Mouse (Mus musculus) megakaryocyte progenitor cell, adult 5-6 weeks (primary cell): ENCODE data around the gene Ifna11. TPM values are rescaled to one million over a fixed set of nuclear protein-coding genes. Genes with fewer than 3 reads are reported as not detected.
"Not testable (repeated sequence)": the region's sequence is repeated elsewhere in the genome, so short reads cannot be mapped to it uniquely, and the experiment has no call there.

Experiments used
- ATAC-seq: replicated peaks from 2 replicates; pipeline ENCODE4 v1.8.0; 2016; ENCODE audit warnings: mild to moderate bottlenecking, moderate TSS enrichment, inconsistent platforms; ENCODE audit not compliant: poor library complexity
- total RNA-seq, 2 experiments: library from RNA; stranded (forward) in 1 of 2; stranded (reverse) in 1 of 2; fragments of 157-497, 149-512 nt in 1 of 2; fragments of 200-1000 nt in 1 of 2; gene quantifications; 2 replicates each; pipeline versions ENCODE4 v1.2.3 to v1.2.4; 2015 to 2017

Gene Ifna11
- not detected in 2 replicates for total RNA-seq (2015)
- total RNA-seq (2017), result not detected in 2 replicates

DNA sequence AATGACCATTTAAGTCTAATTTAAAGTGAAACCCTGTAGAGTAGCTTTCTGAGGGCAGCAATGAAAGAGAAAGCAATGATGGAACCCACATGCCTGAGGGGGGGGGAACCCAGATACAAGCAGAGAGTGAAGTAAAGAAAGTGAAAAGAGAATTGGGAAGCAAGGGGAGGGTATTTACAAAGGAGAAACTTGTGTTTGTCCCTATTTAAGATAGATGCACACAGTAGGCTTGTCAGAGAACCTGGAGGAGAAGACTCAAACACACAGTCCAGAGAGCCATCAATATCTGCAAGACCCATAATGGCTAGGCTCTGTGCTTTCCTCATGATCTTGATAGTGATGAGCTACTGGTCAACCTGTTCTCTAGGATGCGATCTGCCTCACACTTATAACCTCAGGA, at the start of gene Ifna11:
Gene Ifna11 (plus strand): TSS at position 301 of the 400 bp plus-strand sequence.
- ATAC-seq, result no peak

DNA sequence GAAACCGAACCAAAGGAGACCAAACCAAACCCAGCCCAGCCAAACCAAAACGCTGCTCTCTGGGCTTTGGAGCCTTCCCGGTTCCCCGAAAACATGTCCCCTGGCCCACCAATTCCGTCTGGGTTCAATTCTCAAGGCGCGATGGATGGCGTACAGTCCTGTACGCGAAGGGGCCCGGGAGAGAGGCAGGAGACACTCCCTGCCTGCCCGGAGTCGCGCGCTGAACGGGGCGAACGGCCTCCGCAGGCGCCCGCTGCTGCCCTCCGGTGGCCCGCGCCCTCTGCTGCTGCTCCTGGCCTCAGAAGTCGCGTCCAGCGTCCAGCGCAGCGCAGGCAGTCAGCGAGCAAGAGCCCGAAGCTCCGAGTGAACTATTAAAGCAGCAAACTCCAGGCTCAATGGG, 46.2 kb upstream of the Ifna11 start, which contains the start of gene Gm13290:
Gene Gm13290 (plus strand): TSS at position 301 of the 400 bp plus-strand sequence.
- ATAC-seq, result not testable (repeated sequence)

DNA sequence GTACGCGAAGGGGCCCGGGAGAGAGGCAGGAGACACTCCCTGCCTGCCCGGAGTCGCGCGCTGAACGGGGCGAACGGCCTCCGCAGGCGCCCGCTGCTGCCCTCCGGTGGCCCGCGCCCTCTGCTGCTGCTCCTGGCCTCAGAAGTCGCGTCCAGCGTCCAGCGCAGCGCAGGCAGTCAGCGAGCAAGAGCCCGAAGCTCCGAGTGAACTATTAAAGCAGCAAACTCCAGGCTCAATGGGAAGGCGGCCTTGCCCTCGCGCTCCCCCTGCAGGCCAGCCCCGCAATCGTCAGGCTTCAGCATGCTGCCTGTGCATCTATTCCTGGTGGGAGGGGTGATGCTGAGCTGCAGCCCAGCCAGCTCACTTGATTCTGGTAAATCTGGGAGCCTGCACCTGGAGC, 43.1 kb upstream of the Ifna11 start, which contains the start of gene Gm13289:
Gene Gm13289 (plus strand): TSS at position 301 of the 400 bp plus-strand sequence.
- ATAC-seq, result not testable (repeated sequence)

DNA sequence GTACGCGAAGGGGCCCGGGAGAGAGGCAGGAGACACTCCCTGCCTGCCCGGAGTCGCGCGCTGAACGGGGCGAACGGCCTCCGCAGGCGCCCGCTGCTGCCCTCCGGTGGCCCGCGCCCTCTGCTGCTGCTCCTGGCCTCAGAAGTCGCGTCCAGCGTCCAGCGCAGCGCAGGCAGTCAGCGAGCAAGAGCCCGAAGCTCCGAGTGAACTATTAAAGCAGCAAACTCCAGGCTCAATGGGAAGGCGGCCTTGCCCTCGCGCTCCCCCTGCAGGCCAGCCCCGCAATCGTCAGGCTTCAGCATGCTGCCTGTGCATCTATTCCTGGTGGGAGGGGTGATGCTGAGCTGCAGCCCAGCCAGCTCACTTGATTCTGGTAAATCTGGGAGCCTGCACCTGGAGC, 40.2 kb upstream of the Ifna11 start, which contains the start of gene Gm13272:
Gene Gm13272 (plus strand): TSS at position 301 of the 400 bp plus-strand sequence.
- not testable (repeated sequence) for ATAC-seq

DNA sequence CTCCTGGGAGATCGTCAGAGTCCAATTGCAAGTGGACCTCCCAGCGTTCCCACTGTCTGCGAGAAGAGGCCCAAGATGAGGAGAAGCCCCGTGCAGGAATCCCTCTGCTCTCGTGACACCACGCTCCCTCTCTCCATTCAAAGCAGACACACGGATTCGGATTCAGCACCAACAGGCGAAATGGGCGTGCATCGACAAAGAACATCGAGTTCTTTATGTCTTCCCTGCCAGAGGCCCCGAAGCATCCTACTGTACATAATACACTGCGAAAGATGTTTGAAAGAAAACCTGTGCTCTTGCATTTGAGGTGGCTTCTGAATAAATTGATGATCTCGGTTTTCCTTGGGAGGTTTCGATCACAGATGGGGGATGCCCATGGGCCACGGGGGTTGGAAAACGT, 39.4 kb upstream of the Ifna11 start:
- not testable (repeated sequence) for ATAC-seq

DNA sequence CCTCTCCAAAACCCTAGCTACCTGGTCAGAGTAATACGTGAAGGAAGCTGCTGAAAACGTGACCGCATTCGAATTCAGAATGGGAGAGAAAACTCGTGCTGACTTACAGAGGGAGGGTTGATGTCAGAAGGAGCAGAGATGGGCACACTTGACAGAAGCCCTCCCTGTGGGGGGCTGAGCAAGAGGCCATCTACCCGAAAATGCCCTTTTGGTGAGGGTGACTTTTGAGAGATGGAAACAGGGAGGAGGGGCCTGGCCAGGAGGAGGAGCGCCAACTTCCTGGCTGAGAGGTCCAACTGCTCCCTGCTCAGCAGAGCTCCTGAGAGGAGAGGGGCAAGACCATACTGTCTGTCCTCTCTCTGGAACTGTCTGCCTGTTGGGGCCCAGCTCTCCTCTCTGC, 37.9 kb upstream of the Ifna11 start, which contains the start of gene Ifnz:
Gene Ifnz (plus strand): TSS at position 301 of the 400 bp plus-strand sequence.
- not testable (repeated sequence) for ATAC-seq

DNA sequence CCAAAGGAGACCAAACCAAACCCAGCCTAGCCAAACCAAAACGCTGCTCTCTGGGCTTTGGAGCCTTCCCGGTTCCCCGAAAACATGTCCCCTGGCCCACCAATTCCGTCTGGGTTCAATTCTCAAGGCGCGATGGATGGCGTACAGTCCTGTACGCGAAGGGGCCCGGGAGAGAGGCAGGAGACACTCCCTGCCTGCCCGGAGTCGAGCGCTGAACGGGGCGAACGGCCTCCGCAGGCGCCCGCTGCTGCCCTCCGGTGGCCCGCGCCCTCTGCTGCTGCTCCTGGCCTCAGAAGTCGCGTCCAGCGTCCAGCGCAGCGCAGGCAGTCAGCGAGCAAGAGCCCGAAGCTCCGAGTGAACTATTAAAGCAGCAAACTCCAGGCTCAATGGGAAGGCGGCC, 37.4 kb upstream of the Ifna11 start:
- ATAC-seq, result not testable (repeated sequence)

DNA sequence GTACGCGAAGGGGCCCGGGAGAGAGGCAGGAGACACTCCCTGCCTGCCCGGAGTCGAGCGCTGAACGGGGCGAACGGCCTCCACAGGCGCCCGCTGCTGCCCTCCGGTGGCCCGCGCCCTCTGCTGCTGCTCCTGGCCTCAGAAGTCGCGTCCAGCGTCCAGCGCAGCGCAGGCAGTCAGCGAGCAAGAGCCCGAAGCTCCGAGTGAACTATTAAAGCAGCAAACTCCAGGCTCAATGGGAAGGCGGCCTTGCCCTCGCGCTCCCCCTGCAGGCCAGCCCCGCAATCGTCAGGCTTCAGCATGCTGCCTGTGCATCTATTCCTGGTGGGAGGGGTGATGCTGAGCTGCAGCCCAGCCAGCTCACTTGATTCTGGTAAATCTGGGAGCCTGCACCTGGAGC, 34.4 kb upstream of the Ifna11 start, which contains the start of gene Gm13276:
Gene Gm13276 (plus strand): TSS at position 301 of the 400 bp plus-strand sequence.
- ATAC-seq, result not testable (repeated sequence)

DNA sequence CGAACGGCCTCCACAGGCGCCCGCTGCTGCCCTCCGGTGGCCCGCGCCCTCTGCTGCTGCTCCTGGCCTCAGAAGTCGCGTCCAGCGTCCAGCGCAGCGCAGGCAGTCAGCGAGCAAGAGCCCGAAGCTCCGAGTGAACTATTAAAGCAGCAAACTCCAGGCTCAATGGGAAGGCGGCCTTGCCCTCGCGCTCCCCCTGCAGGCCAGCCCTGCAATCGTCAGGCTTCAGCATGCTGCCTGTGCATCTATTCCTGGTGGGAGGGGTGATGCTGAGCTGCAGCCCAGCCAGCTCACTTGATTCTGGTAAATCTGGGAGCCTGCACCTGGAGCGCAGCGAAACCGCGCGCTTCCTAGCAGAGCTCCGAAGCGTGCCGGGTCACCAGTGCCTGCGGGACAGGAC, 31.4 kb upstream of the Ifna11 start, which contains the start of gene Gm13277:
Gene Gm13277 (plus strand): TSS at position 231 of the 400 bp plus-strand sequence.
- ATAC-seq, result not testable (repeated sequence)

DNA sequence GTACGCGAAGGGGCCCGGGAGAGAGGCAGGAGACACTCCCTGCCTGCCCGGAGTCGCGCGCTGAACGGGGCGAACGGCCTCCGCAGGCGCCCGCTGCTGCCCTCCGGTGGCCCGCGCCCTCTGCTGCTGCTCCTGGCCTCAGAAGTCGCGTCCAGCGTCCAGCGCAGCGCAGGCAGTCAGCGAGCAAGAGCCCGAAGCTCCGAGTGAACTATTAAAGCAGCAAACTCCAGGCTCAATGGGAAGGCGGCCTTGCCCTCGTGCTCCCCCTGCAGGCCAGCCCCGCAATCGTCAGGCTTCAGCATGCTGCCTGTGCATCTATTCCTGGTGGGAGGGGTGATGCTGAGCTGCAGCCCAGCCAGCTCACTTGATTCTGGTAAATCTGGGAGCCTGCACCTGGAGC, 28.5 kb upstream of the Ifna11 start, which contains the start of gene Gm13278:
Gene Gm13278 (plus strand): TSS at position 301 of the 400 bp plus-strand sequence.
- ATAC-seq, result not testable (repeated sequence)

DNA sequence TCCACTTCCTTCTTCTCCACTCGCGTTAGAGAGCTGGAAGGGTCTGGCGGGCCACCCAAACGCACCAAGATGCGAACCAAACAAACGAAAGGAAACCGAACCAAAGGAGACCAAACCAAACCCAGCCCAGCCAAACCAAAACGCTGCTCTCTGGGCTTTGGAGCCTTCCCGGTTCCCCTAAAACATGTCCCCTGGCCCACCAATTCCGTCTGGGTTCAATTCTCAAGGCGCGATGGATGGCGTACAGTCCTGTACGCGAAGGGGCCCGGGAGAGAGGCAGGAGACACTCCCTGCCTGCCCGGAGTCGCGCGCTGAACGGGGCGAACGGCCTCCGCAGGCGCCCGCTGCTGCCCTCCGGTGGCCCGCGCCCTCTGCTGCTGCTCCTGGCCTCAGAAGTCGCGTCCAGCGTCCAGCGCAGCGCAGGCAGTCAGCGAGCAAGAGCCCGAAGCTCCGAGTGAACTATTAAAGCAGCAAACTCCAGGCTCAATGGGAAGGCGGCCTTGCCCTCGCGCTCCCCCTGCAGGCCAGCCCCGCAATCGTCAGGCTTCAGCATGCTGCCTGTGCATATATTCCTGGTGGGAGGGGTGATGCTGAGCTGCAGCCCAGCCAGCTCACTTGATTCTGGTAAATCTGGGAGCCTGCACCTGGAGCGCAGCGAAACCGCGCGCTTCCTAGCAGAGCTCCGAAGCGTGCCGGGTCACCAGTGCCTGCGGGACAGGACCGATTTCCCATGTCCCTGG, 25.7 kb upstream of the Ifna11 start, which contains the start of gene Gm13275:
Gene Gm13275 (plus strand): TSS at position 552 of the 740 bp plus-strand sequence.
- not testable (repeated sequence) for ATAC-seq

DNA sequence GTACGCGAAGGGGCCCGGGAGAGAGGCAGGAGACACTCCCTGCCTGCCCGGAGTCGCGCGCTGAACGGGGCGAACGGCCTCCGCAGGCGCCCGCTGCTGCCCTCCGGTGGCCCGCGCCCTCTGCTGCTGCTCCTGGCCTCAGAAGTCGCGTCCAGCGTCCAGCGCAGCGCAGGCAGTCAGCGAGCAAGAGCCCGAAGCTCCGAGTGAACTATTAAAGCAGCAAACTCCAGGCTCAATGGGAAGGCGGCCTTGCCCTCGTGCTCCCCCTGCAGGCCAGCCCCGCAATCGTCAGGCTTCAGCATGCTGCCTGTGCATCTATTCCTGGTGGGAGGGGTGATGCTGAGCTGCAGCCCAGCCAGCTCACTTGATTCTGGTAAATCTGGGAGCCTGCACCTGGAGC, 22.7 kb upstream of the Ifna11 start, which contains the start of gene Gm13279:
Gene Gm13279 (plus strand): TSS at position 301 of the 400 bp plus-strand sequence.
- ATAC-seq, result not testable (repeated sequence)

DNA sequence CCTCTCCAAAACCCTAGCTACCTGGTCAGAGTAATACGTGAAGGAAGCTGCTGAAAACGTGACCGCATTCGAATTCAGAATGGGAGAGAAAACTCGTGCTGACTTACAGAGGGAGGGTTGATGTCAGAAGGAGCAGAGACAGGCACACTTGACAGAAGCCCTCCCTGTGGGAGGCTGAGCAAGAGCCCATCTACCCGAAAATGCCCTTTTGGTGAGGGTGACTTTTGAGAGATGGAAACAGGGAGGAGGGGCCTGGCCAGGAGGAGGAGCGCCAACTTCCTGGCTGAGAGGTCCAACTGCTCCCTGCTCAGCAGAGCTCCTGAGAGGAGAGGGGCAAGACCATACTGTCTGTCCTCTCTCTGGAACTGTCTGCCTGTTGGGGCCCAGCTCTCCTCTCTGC, 20.4 kb upstream of the Ifna11 start, which contains the start of gene Gm13285:
Gene Gm13285 (plus strand): TSS at position 301 of the 400 bp plus-strand sequence.
- not testable (repeated sequence) for ATAC-seq

DNA sequence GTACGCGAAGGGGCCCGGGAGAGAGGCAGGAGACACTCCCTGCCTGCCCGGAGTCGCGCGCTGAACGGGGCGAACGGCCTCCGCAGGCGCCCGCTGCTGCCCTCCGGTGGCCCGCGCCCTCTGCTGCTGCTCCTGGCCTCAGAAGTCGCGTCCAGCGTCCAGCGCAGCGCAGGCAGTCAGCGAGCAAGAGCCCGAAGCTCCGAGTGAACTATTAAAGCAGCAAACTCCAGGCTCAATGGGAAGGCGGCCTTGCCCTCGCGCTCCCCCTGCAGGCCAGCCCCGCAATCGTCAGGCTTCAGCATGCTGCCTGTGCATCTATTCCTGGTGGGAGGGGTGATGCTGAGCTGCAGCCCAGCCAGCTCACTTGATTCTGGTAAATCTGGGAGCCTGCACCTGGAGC, 16.8 kb upstream of the Ifna11 start, which contains the start of gene Gm13287:
Gene Gm13287 (plus strand): TSS at position 301 of the 400 bp plus-strand sequence.
- ATAC-seq, result not testable (repeated sequence)

DNA sequence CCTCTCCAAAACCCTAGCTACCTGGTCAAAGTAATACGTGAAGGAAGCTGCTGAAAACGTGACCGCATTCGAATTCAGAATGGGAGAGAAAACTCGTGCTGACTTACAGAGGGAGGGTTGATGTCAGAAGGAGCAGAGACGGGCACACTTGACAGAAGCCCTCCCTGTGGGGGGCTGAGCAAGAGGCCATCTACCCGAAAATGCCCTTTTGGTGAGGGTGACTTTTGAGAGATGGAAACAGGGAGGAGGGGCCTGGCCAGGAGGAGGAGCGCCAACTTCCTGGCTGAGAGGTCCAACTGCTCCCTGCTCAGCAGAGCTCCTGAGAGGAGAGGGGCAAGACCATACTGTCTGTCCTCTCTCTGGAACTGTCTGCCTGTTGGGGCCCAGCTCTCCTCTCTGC, 14.5 kb upstream of the Ifna11 start, which contains the start of gene Gm13288:
Gene Gm13288 (plus strand): TSS at position 301 of the 400 bp plus-strand sequence.
- ATAC-seq, result not testable (repeated sequence)

DNA sequence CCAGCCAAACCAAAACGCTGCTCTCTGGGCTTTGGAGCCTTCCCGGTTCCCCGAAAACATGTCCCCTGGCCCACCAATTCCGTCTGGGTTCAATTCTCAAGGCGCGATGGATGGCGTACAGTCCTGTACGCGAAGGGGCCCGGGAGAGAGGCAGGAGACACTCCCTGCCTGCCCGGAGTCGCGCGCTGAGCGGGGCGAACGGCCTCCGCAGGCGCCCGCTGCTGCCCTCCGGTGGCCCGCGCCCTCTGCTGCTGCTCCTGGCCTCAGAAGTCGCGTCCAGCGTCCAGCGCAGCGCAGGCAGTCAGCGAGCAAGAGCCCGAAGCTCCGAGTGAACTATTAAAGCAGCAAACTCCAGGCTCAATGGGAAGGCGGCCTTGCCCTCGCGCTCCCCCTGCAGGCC, 14.0 kb upstream of the Ifna11 start:
- not testable (repeated sequence) for ATAC-seq

DNA sequence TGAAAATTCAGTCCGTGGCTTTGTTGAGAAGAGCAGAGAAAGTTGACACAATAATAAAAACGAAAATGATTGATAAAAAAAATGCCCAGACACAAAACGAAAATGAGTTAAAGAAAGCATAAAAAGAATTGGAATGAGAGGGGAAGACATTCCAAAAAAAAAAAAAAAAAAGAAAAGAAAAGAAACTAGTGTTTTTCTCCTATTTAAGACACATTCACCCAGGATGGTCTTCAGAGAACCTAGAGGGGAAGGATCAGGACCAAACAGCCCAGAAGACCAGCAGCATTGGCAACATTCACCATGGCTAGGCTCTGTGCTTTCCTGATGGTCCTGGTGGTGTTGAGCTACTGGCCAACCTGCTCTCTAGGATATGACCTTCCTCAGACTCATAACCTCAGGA, 3.8 kb upstream of the Ifna11 start, which contains the start of gene Ifna7:
Gene Ifna7 (plus strand): TSS at position 301 of the 400 bp plus-strand sequence.
- ATAC-seq, result no peak

DNA sequence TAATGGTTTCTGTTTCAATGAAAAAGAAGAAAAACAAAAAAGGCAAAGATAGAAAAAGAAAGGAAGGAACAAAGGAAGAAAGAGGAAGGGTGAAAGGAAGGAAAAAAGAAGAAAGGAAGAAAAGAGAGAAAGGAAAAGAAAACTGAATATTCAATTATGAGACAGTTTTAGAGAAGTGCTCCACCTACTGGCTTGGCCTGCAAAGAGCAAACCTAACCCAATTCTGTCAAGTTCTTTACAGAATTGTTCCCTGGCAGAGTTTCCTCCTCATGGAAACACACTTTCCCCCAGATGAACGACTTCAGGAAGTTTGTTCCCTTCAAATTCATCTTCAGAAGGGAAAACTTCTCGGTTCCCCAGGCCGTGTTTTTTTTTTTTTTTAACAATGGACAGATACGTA, 3.2 kb downstream of the Ifna11 start:
- peak; percentile 66 for ATAC-seq

DNA sequence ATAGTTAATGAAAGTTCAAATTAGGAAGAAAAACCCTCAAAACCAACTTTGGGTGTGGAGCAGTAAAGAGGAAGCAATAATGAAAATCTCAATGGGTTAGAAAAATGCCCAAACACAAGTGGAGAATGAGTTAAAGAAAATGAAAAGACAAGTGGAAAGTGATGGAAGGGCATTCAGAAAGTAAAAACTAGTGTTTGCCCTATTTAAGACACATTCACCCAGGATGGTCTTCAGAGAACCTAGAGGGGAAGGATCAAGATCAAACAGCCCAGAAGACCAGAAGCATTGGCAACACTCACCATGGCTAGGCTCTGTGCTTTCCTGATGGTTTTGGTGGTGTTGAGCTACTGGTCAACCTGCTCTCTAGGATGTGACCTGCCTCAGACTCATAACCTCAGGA, 7.4 kb downstream of the Ifna11 start, which contains the start of gene Ifna6:
Gene Ifna6 (plus strand): TSS at position 301 of the 400 bp plus-strand sequence.
- ATAC-seq, result not testable (repeated sequence)

DNA sequence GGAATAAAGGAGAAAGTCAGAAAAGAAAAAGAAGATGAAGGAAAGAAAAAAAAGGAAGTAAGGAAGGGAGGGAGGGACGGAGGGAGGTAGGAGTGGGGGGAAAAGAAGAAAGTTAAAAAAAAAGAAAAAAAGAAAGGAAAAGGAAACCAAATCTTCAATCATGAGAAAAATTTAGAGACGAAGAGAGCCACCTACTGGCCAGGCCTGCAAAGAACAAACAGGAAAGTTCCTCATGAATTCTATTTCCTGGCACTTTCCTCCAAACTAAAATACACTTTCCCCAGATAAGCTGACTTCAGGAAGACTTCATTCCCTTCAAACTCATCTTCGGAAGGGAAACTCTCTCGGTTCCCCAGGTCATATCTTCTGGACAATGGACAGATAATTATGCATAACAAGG, 10.8 kb downstream of the Ifna11 start:
- peak; percentile 64 for ATAC-seq

DNA sequence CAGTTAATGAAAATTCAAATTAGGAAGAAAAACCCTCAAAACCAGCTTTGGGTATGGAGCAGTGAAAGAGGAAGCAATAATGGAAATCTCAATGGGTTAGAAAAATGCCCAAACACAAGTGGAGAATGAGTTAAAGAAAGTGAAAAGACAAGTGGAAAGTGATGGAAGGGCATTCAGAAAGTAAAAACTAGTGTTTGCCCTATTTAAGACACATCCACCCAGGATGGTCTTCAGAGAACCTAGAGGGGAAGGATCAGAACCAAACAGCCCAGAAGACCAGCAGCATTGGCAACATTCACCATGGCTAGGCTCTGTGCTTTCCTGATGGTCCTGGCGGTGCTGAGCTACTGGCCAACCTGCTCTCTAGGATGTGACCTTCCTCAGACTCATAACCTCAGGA, 15.5 kb downstream of the Ifna11 start, which contains the start of gene Ifna5:
Gene Ifna5 (plus strand): TSS at position 301 of the 400 bp plus-strand sequence.
- not testable (repeated sequence) for ATAC-seq
